Mouse (Mus musculus): ENCODE results near the gene Cwc27.
A peak's percentile ranks its signal among the peaks of the same experiment; 100 is the strongest.

Gene Cwc27

DNA sequence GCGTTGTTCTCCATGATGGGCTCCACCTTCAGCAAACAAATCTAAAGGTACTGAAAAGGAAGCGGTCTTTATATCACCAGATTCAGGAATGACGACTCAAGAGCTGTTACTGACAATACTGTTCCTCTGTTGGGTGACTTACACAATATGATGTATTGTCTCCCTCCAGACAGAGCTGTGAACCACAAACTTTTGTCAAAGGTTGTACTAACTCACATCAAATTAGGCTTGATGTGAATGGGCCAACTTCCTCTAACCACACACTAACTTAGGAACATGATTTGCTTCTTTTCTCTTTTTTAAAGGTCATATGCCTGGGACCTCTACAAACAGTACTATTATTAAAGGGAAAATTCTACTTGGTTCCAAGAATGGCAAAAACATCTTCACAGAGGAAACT is 53.7 kb downstream of the Cwc27 start:
- DNase-seq, result no peak

DNA sequence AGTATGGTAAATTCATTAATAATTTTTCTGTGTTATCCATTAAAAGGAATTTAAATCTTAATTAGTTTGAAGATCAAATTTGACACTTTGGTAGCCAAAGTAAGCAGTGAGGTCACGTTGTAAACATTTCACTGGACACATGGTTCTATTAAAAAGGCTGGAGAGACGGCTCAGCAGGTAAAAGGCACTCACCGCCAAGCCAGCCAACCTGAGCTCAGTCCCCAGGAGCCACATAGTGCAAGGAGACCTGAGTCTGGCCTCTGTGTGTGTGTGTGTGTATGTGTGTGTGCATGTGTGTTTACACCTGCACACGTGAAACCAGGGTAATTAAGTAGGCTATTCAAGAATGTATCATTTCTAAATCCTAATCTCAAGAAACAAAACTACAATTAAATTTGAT is 54.5 kb downstream of the Cwc27 start:
- no peak for DNase-seq

- DNase-seq, result no peak
Observed at GRCm38 (mm10) chr13:104759381-104759780, 57.6 kb downstream of the Cwc27 start.

- no peak for DNase-seq
Observed at GRCm38 (mm10) chr13:104747032-104747431, 69.9 kb downstream of the Cwc27 start.

- no peak for DNase-seq
Observed at GRCm38 (mm10) chr13:104742866-104743265, 74.1 kb downstream of the Cwc27 start.

GRCm38 (mm10) chr13:104729261-104730046 is 87.5 kb downstream of the Cwc27 start:
- no peak for DNase-seq

GRCm38 (mm10) chr13:104727681-104728080 is 89.3 kb downstream of the Cwc27 start:
- DNase-seq, result no peak

GRCm38 (mm10) chr13:104720133-104720532 is 96.8 kb downstream of the Cwc27 start:
- DNase-seq, result no peak

GRCm38 (mm10) chr13:104694612-104695355 is 122.2 kb downstream of the Cwc27 start:
- DNase-seq, result peak; percentile 23

DNA sequence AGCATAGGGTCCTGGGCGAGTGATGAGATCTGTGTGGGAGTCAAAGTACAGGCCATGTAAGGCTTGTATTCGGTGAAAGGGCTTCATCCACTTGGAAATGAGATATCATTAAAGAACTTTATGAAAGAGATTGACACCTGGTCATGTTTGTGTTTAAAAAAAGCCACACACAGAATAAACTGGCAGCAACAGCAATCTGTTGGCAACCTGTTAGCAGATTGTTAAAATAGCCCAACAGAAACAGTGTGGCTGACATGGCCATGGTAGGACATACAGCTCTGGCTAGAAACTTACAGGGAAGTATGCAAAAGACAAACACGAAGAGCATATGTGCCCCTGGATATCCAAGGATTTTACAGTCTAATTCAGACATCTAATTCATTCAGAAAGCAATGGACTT is 124.2 kb downstream of the Cwc27 start:
- no peak for DNase-seq

DNA sequence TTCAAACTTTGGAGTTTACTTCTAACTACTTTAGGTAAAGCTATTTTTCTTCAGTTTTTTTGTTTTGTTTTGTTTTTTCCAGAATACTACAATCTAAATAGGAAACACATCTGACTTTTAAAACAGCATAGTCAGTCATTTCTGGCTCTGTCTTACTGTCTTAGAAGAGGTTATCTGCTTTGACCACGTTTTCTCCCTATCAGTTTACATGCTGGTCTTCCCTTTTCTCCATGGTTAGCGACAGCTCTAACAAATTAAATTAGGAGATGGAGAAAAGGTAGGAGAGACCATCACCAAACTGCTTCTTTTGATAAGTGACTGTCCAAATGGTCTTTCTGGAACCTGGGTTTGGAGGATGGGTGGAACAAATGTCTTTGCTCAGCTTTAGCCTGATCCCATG is 131.4 kb downstream of the Cwc27 start:
- DNase-seq, result no peak

DNA sequence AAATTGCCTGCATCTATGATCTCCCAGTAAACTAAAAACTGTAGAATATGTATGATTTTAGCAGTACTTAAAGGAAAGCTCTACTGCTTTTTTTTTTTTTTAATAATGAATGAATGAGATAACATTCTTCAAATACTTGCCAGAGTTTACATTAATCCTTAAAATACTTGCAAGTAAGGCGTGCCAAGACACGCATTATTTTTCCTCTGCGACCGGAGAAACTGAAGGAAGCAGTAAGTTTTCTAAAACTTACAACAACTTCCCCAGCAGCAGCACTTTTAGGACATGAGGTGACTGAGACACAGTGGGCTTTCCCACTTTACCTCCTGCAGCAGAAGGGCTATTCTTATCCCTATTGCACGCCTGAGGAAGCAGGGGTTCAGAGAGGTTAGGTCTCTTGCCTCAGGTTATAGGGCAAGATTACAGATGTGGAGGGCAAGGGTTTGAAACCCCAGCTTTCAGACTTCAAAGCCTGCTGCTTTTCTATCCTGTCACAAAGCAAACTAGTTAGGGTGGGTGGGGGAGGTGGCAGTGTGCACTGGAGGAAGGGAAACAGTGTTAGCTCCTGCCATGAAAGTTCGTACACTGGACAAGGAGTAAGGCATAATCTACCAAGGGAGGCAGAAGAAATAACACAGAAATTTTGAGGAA is 132.5 kb downstream of the Cwc27 start:
- DNase-seq, result no peak

DNA sequence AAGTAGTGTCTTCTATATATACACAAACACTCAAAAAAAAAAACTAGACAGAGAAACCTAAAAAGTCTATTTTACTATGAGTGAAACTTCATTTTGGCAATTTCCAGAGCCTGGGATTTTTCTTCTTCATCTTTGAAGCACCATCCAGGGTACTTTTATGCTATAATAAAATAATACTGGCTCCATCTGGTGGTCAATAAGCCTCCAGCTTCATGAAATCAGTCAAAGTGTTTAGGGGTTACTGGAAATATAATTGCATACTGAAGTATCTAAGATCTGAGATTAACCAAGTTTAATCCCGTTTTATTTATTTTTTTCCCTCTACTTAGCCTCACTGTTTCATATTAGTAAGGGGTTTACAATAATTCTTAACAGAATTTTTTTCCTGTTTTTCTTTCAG is 135.7 kb downstream of the Cwc27 start:
- peak; percentile 24 for DNase-seq

DNA sequence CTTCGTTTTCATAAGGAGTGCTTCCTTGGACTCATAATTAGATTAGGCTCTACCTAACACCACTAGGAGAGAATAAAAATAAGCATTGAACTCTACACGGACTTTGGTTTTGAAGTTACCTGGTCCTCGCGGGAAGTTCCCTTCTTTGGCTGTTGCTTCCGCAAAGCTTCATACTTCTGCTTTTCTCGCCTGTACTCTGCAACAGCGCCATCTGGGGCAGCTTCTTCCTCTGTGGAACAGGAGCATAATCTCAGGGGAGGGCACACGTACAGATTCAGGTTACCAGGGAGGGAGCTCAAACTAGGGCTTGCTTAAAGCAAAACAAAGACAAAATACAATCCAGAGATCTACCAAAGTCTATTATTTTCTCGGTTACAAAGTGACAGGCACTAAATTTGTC is 155.8 kb downstream of the Cwc27 start:
- DNase-seq, result no peak

GRCm38 (mm10) chr13:104660042-104660680 is 156.8 kb downstream of the Cwc27 start:
- DNase-seq, result no peak

DNA sequence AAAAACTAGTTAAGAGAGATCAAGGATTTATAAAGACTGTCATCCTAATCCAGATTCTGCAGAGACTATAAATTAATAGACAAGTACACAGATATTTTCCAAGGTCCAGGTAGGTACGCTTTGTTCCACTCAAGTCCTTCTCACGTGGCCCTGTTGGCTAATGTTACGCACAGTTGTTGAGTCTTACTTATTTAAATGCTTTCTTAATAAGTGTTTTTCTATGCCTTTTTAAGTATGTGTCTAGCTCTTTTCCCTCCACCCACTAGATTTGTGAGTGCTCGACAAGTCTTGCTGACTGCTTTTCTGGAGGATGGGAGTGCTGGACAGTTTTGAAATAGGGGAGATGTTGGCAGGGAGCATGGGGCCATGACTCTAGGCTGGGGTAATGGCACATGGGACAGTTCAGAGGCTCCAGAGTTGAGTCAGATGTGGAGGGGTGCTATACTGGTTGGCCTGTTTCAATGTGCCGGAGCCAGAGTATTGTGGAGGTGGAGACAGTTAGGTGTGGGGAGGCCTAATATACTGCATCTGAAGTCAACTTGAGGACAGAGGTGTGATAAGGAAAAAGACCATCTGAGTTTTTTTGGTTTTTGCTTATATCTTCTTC is 160.2 kb downstream of the Cwc27 start:
- DNase-seq, result peak; percentile 26

- DNase-seq, result no peak
Observed at GRCm38 (mm10) chr13:104655137-104655536, 161.8 kb downstream of the Cwc27 start.

DNA sequence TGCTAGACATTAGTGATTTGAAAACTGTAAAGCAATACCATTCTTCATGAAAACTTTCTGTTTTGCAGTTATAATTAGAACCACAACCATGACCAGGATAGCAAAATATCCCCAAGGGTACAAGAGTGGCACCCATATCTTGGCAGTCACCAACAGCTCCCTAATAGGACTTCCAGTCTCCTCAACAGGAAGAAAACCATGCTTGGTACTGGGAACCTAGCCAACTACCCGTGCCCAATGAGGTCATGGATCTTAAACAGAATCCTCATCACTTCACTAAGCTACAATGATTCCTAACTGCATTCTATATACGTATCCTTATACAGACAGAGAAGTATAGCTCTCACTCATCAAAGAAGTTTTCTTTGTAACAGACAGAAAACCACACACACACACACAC is 165.2 kb downstream of the Cwc27 start:
- no peak for DNase-seq

DNA sequence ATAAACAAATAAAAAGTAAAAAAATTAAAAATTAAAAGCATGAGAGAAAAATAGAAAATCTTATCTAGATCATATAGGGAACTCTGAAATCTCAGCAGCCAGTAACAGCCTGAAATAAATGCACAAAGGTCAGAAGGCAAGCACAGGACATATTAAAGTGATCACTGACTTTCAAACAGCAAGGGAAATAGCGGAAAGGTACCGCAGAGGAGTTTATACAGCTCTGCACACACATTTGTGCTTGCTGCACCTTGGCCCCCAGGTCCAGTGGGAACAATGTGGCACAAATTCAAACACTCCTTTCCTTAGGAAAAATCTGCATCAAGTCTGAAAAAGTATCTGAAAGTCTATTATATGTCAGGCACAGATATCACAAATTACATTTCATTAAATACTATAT is 166.3 kb downstream of the Cwc27 start:
- DNase-seq, result no peak

- DNase-seq, result no peak
Observed at GRCm38 (mm10) chr13:104650145-104650544, 166.8 kb downstream of the Cwc27 start.

DNA sequence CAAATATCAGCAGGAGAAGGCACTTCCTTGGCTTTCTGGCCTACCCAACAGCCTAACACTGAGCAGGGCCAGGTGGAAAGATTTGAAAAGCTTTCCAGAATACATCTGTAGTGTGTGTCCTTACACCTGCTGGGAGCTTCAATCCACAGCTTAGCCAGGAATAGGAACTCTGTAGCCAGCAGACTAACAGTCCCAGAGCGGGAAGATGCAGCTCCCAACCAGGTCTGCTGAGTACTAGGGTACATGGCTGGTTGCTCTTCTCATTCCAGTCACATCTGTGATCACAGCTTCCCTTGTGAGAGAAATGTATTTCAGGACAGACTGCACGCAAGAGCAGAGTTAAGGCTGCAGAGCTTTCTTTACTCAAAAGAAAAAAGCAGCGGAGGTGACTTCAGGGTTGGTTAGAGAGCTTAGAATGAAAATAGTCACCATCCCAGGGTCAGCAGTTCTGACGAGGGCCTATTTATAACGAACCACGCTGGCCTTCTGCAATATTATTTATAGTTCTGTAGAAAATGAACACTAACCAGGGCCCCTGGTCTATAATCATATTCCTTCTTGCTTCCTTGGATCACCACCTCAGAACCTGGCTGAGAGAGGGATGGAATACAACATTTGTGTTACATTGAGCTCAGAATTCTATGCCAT is 171.0 kb downstream of the Cwc27 start:
- no peak for DNase-seq

DNA sequence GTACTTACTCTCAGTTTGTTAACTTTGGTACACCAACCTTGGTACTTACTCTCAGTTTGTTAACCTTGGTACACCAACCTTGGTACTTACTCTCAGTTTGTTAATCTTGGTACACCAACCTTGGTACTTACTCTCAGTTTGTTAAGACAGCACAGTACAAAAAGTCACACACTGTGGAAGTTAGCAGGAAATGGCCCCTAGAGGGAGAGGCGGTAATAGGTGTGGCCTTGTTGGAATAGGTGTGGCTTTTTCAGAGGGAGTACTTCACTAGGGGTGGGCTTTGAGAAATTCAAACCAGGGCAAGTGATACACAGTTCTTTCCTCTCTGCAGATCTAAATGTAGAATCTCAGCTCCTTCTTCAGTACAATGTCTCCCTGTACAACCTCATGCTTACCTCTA is 172.8 kb downstream of the Cwc27 start:
- DNase-seq, result no peak
